Mouse (Mus musculus) brown adipose tissue, adult 24 weeks (tissue): ENCODE results near the gene Slit2. TPM values are rescaled to one million over a fixed set of nuclear protein-coding genes. Genes with fewer than 3 reads are reported as not detected.

Experiments used
- H3K27ac ChIP-seq: fragments of 200-500 bp; replicated peaks from 2 replicates; pipeline ENCODE4 v1.5.1; 2012; ENCODE audit warnings: low read depth, mild to moderate bottlenecking, low read length
- H3K4me1 ChIP-seq: fragments of 200-500 bp; 2 replicates; pipeline ENCODE4 v1.6.1; 2012; ENCODE audit warnings: low read length, mixed read lengths; ENCODE audit not compliant: control insufficient read depth, insufficient read depth, insufficient read length
- H3K4me3 ChIP-seq: fragments of 200-500 bp; 2 replicates; pipeline ENCODE4 v1.5.1; 2012; ENCODE audit warnings: low read depth, mild to moderate bottlenecking, low read length, moderate library complexity; ENCODE audit not compliant: insufficient read depth
- polyA plus RNA-seq: library from polyadenylated mRNA; stranded (reverse); fragments of >200 nt; gene quantifications from 2 replicates; pipeline ENCODE4 v1.2.4, GENCODE M21; 2012; ENCODE audit not compliant: missing spikeins, insufficient read depth, insufficient read length

Slit2 gene
- polyA plus RNA-seq, 1 experiment, result not detected

- H3K27ac ChIP-seq, result no peak overlapping the region
- no peaks in the 10 kb centered on the region for H3K4me1 ChIP-seq
- H3K4me3 ChIP-seq, result no peak overlapping the region
These were observed 147.0 kb downstream of the Slit2 start for GRCm38 (mm10) chr5:48129981-48130380.

- Histone ChIP-seq H3K4me1 (no peaks in the 10 kb centered on the region), H3K27ac (no peak overlapping the region), H3K4me3 (no peak overlapping the region)
These were observed 153.6 kb downstream of the Slit2 start for GRCm38 (mm10) chr5:48136571-48136970.

- H3K4me1 ChIP-seq, result no peaks in the 10 kb centered on the region
- no peak overlapping the region for H3K4me3 ChIP-seq
- no peak overlapping the region for H3K27ac ChIP-seq
These were observed 156.0 kb downstream of the Slit2 start for GRCm38 (mm10) chr5:48138849-48139487.

GRCm38 (mm10) chr5:48139488-48139862 lies 156.5 kb downstream of the Slit2 start:
- Histone ChIP-seq H3K4me3 (no peak overlapping the region), H3K4me1 (no peaks in the 10 kb centered on the region), H3K27ac (no peak overlapping the region)

- H3K4me1 ChIP-seq, result no peaks in the 10 kb centered on the region
- H3K4me3 ChIP-seq, result no peak overlapping the region
- no peak overlapping the region for H3K27ac ChIP-seq
These were observed 163.1 kb downstream of the Slit2 start for GRCm38 (mm10) chr5:48146082-48146481.

GRCm38 (mm10) chr5:48160829-48161228 lies 177.9 kb downstream of the Slit2 start:
- Histone ChIP-seq H3K27ac (no peak overlapping the region), H3K4me3 (no peak overlapping the region), H3K4me1 (no peaks in the 10 kb centered on the region)

- Histone ChIP-seq H3K4me3 (no peak overlapping the region), H3K27ac (no peak overlapping the region), H3K4me1 (no peaks in the 10 kb centered on the region)
These were observed 198.8 kb downstream of the Slit2 start for GRCm38 (mm10) chr5:48181646-48182302.

GRCm38 (mm10) chr5:48184358-48184757 lies 201.4 kb downstream of the Slit2 start:
- Histone ChIP-seq H3K27ac (no peak overlapping the region), H3K4me1 (no peaks in the 10 kb centered on the region), H3K4me3 (no peak overlapping the region)

GRCm38 (mm10) chr5:48187819-48188218 lies 204.9 kb downstream of the Slit2 start:
- Histone ChIP-seq H3K4me3 (no peak overlapping the region), H3K27ac (no peak overlapping the region), H3K4me1 (no peaks in the 10 kb centered on the region)

- Histone ChIP-seq H3K4me1 (no peaks in the 10 kb centered on the region), H3K4me3 (no peak overlapping the region), H3K27ac (no peak overlapping the region)
These were observed 216.4 kb downstream of the Slit2 start for GRCm38 (mm10) chr5:48199380-48199779.

GRCm38 (mm10) chr5:48215248-48215647 lies 232.3 kb downstream of the Slit2 start:
- no peak overlapping the region for H3K4me3 ChIP-seq
- no peak overlapping the region for H3K27ac ChIP-seq
- no peaks in the 10 kb centered on the region for H3K4me1 ChIP-seq

GRCm38 (mm10) chr5:48219624-48220155 lies 236.8 kb downstream of the Slit2 start:
- H3K4me3 ChIP-seq, result no peak overlapping the region
- H3K4me1 ChIP-seq, result no peaks in the 10 kb centered on the region
- H3K27ac ChIP-seq, result no peak overlapping the region

GRCm38 (mm10) chr5:48225500-48225899 lies 242.6 kb downstream of the Slit2 start:
- Histone ChIP-seq H3K4me3 (no peak overlapping the region), H3K27ac (no peak overlapping the region), H3K4me1 (no peaks in the 10 kb centered on the region)

GRCm38 (mm10) chr5:48230430-48231080 lies 247.6 kb downstream of the Slit2 start:
- H3K4me1 ChIP-seq, result no peaks in the 10 kb centered on the region
- H3K4me3 ChIP-seq, result no peak overlapping the region
- no peak overlapping the region for H3K27ac ChIP-seq

GRCm38 (mm10) chr5:48234728-48235127 lies 251.8 kb downstream of the Slit2 start:
- H3K4me1 ChIP-seq, result no peaks in the 10 kb centered on the region
- H3K4me3 ChIP-seq, result no peak overlapping the region
- no peak overlapping the region for H3K27ac ChIP-seq
